Mouse (Mus musculus) bone marrow, adult 2 months (tissue): Measurements from ENCODE around the gene Mrpl33.

Experiments used
- CTCF ChIP-seq: fragments of 200-500 bp; IDR thresholded peaks from 2 replicates; pipeline ENCODE4 v1.5.1; 2011; ENCODE audit warnings: low read length, control low read depth; ENCODE audit not compliant: control insufficient read depth, insufficient read depth
- POLR2A ChIP-seq: fragments of 200-500 bp; IDR thresholded peaks from 2 replicates; pipeline ENCODE4 v1.6.1; 2011; ENCODE audit warnings: low read depth, mild to moderate bottlenecking, control low read depth, low read length, borderline replicate concordance; ENCODE audit not compliant: control insufficient read depth

DNA sequence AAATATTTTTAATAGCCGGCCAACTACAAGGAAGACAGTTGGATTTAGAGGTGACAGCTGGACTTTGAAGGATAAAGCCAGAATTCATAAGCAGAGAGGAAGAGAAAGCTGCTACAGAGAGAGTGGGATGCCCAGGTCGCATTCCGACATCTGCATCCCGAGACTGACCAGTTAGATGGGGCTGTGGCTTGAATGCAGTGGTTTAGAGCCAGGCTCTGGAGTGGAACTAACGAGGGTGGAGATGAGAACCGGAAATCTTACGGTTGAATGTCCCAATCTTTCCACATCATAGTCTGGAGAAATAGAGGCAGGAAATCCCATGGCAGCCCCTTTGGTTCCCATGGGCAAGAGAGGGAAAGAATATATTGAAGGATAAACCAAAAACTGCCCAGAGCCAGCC, 30.7 kb upstream of the Mrpl33 start:
- TF ChIP-seq POLR2A = no peak
- TF ChIP-seq CTCF = no peak
